Mouse (Mus musculus): Measurements from ENCODE around the gene Nbea. TPM values are rescaled to one million over a fixed set of nuclear protein-coding genes. Genes with fewer than 3 reads are reported as not detected.

Nbea gene
- total RNA-seq, 2 experiments from 2014 or later = 17.1 to 21.5 TPM

DNA sequence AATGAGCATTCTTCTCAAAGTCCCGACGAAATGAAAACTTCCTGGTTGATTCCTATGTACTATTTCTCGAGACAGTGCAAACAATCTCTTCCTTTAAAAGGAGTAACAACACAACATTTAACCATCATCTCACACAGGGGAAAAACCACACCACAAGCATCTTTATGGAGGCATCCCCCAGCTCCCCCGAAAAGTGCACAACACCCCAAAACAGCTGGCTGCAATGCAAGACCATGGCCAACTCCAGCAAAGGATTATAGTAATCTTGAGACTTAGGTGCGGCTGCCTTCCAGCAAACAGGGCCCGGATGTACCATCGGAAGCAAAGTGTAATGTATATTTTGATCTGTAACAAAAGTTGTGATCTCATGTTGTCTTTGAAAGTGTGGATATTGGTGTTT is 399.4 kb downstream of the Nbea start:
- no peak for DNase-seq (ENCODE audit: low spot score in 2 of 2)

DNA sequence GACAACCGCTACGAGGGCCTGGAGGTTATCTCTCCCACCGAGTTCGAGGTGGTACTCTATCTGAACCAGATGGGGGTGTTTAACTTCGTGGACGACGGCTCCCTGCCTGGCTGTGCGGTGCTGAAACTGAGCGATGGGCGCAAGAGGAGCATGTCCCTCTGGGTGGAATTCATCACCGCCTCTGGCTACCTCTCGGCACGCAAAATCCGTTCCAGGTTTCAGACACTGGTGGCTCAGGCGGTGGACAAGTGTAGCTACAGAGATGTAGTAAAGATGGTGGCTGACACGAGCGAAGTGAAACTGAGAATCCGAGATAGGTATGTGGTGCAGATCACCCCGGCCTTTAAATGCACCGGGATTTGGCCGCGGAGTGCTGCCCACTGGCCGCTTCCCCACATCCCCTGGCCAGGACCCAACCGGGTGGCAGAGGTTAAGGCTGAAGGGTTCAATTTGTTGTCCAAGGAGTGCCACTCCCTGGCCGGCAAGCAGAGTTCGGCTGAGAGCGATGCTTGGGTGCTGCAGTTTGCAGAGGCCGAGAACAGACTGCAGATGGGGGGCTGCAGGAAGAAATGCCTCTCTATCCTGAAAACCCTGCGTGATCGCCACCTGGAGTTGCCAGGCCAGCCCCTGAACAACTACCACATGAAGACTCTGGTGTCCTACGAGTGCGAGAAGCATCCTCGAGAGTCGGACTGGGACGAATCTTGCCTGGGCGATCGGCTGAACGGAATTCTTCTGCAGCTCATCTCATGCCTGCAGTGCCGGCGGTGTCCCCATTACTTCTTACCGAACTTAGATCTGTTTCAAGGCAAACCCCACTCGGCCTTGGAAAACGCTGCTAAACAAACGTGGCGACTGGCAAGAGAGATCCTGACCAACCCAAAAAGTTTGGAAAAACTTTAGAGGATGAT is 400.1 kb downstream of the Nbea start:
- peak; percentile 42 to 60 for DNase-seq (ENCODE audit: low spot score in 2 of 2)

DNA sequence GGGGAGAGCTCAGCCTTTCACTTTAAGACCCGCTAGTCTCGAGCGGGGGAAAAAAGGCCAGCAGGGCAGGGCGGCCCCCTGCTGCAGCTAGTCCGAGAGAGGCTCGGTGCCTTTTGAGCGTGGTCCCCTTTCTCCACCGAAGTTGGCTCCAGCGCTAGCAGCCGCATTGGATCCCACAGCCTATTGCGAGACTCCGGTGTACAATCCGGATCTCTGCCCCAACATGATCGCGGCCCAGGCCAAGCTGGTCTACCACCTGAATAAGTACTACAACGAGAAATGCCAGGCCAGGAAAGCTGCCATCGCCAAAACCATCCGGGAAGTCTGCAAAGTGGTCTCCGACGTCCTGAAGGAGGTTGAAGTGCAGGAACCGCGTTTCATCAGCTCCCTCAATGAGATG is 400.7 kb downstream of the Nbea start:
- peak; percentile 21 to 59 for DNase-seq (ENCODE audit: low spot score in 2 of 2)

DNA sequence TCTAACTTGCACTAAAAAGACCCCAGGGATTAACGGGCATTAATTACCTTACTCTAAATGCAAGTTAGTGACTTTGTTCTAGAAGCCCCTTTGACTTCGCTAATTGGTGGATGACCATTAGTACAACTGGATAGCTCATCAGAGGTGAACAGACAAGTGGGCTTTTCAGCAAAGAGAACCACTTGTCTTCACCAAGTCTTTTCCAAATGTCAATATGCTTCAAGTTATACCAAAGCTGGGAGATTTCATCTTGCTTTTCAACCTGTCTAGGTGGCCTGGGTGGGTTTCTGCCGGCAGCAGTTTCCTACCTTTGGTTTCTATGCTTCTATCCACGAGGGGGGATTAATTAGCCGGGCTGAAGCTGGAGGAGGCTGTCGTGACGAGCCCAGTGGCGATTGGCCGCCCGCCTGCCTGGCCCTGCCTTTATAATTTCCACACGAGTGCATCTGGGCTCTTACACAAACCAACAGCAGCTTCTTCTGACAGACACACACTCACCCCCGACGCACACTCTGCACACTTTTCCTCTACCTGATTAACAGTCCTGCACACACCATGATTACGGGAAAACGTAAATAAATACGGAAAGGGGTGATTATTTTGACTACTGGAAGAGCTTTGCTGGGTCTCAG is 401.3 kb downstream of the Nbea start, which contains the start of gene Mab21l1:
Gene Mab21l1 (plus strand): TSS at position 455 of the 632 bp plus-strand sequence.
- peak; percentile 67 to 84 for DNase-seq (ENCODE audit: low spot score in 2 of 2)

DNA sequence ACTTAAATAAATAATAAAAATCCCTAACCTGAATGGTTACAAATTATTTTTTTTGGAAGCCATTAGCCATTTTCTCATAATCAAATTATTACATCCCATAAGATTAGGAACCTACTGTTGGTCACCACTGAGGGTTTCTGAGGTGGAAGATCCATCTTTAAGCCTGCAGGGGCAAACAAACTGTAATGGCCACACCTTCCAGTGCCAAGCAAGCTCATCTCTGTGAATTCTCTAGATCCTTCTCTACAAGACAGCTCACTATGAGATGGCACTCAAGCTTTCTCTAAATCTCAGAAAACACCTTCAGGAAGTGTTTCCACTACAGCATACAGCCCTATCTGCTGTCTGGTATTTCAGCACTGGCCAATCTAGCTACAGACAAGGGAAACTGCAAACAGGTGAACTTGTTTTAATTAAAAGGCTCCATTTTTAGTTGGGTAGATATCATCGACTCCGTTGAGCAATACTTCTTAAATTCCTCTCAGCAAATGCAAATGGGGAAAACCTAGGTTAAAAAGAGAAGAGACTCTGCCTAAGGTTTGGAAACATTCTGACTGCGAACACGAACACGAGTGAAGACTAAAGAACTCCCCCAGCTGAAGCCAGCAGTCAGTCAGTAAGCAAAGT is 402.0 kb downstream of the Nbea start:
- no peak for DNase-seq (ENCODE audit: low spot score in 2 of 2)

DNA sequence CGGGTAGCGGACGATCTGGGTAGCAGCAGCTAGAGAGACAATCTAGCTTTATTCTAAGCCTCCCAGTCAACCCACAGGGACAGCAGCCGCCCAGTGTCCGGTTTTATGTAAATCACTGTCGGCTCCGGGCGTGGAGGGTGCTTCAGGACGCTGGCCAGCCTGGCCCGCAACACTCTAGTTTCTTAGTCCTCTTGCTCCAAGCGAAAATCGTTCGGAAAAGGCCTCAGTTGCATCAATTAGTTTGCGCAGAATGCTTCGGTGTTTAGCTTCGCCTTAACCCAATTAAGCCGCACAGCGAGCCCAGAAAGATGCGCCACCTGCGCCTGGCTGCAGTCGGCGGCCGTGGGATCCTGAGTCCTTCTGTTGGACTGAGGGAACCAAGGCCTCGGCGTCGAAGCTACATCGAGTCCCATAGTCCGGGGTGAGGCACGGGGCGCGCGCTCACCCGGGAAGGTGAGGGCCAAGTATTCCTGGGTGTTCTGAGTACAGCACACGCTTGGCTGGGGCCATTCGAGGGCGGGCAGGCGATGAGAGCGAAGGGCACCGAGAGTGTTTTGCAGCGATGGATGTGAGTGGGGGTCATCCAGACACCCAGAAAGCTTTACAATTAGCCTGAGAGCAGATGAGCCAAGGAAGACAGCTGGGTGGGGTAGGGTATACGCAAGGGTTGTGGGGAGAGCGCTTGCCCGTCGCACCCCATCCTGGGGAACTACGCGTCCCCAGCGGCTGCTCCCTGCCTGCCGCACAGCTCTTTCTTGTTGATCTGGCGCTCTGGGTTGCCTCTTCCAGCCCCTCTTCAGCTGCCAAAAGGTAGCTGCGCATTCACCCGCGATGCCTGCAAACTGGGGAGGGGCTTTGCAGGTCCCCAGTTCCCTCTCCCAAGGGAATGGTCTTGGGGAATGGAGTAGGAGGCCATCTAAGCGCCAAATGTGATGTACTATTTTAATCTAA is 403.1 kb downstream of the Nbea start:
- DNase-seq (ENCODE audit: low spot score in 2 of 2) = peak; percentile 22 to 52

DNA sequence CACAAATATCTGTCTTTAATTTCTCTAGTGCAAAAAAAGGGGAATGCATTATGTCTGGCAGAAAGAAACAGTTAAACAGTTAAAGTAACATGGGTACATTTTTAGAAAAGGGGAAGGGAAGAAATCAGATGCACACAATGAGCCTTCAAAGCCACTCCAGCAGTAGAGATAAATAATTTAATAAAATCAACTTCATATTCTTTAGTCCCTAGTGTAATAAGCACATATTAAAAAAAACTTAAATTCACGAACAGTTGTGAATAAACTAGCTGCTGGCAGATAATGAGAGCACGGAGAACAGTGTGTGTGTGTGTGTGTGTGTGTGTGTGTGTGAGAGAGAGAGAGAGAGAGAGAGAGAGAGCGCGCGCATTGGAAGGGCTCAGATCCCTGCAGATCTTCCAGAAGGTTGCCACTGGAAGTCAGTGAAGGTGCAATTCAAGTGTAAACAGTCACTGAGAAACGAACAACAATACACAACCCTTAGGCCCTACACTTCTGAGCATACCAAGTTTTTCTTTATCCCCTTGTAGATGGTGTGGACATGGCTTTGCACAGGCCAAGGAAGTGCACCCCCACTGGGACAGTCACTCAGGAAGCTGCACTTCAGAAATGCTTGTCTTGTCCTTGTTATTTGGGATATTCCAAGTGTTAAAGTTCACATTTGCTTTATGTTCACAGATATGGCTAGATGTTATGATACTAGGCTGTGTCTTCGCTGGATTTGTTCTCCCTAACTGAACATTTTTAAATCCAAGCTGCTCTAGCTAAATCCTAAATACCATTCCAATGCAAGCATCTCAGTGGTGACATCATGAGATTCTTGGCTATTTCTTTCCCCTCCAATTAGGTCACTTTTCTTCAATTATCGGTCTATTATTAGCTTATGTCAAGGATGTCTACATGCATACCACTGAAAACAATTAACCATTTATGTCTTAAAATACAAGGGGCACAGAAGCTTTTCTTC is 404.5 kb downstream of the Nbea start:
- DNase-seq (ENCODE audit: low spot score in 2 of 2) = no peak

DNA sequence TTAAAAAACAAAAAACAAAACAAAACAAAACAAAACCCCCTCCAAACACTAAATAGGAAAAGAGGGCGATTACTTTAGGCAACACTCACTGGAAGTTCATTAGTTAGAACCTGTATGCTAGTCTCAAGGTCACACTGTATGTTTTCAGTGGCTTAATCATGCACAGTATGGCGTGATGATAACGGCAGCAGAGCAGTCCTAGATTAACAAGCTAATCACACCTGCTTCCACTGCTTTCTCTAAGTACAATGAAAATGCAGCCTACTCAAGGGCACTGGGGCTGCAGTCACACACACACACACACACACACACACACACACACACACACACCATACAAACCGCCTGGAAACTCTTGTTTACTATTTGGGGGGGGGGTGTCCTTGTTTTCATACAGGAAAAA is 406.0 kb downstream of the Nbea start:
- DNase-seq (ENCODE audit: low spot score in 2 of 2) = no peak

DNA sequence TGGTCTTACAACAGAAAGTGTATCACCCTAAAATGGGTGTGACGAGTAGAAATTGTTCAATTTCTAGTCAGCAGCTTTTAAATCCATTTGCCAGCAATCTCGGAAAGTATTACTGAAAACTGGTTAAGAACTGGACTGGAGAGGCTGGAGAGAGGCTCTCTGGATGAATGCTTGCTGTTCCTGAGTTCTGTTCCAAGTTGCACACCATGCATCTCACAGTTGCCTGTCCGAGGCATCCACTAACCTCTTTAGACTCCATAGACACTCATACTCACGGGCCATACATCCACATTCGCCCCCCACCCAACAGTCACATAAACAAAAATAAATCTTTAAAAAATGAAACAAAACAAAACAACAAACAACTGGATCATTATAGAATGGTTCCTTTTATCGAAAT is 407.7 kb downstream of the Nbea start:
- DNase-seq (ENCODE audit: low spot score in 2 of 2) = no peak

DNA sequence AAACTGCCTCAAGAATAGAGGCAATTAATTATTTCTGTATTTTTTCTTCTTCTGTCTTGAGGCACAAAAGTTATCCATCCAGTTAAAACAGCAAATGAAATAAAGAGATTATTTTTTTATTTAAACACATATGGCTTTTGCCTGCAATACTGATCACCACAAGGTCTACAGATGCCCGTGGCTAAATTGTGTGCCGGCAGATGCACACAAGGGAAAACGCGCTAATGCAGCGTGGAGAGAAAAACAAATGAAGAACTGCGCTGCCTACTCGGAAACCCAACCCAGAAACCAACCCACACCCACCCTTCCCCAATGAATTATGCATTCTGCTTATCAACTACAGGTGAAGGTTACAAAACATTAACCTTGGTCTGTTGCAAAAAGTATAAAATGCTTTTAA is 408.3 kb downstream of the Nbea start:
- no peak for DNase-seq (ENCODE audit: low spot score in 2 of 2)

DNA sequence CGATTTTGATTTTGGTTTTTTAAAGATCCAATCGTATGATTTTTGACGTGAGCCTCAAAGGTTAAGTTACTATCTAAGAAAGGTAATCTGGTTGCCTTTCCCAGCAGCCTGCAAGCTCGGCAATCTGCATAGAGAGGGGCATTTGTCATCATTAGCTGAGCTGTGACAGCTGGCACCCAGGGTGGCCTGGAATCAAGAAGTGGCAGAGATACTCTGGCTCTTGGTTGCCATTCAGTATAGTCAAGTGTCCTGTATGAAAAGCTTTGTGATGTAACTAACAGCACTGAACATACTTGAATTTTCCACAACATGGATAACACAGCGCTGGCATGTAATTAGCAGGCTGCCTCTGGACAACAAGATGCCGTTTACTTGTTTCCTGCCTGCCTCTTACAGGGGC is 409.3 kb downstream of the Nbea start:
- no peak for DNase-seq (ENCODE audit: low spot score in 2 of 2)

DNA sequence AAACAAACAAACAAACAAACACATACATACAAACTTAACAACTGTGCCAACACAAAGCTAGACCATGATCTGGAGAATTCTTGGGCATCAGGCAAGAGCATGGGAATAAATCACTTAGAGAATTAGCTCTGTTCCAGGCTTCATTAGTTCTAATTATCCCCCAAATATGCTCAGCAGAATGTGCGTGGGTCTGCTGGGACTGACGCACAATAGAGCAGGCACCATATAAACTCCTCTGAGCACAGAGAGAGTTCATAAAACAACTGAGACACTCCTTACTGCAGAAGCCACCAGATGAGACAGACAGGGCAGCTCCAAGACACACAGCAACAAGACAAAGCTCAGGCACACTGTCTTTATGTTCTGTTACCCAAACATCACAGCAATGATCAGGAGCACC is 414.2 kb downstream of the Nbea start:
- DNase-seq (ENCODE audit: low spot score in 2 of 2) = no peak

DNA sequence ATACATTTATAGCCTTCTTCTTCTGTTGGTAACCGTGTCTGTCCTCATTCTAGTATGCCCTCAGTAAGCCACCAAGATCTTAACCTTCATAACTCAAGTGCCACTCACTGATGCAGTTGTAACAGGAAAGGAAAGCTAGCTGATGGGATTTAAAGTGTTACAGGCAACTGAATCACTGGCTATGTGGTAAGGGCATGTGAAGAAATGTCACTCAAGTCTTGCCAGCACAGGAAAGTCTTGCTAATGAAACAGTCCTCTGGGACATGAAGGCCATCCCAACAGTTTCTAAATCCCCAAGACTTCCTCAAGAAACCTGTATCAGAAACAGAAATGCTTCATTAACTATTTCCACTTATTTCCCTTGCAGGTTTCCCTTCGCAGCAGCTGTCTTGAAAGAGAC is 414.8 kb downstream of the Nbea start:
- DNase-seq (ENCODE audit: low spot score in 2 of 2) = no peak

DNA sequence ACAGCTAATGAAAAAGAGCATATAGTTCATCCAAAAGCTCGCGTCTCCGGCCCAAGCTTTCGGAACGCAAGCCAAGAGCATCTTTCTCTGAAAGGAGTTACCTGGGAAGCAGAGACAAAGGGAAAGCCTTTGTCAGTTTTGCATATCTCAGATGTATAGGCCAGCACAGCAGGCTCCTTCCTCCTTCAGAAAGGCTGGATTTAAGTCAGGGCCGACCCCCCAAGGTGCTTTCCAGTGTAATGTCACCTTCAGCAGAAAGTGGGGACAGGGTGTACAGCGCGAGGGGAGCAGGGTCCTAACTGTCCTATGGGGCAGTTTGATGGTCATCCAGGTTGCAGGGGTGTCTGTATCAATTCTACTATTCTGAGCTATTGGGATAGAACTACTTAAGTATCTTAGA is 419.9 kb downstream of the Nbea start:
- no peak for DNase-seq (ENCODE audit: low spot score in 2 of 2)

DNA sequence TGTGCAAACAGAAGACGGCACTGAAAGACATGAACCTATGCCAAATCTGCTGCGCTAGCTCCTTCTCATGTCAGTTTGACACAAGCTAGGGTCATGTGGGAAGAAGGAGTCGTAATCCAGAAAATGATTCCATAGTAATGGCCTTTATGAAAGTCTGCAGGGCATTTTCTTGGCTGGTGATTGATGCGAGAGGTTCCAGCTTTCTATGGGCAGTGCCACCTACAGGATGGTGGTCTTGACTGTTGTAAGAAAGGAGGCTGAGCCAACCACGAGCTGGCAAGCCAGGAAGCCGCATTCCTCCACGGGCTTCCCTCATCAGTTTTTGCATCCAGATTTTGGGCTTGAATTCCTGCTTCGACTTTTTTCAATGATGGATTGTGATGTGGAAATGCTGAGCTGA is 425.2 kb downstream of the Nbea start:
- DNase-seq (ENCODE audit: low spot score in 2 of 2) = peak in 1 of 2 experiments; percentile 23

DNA sequence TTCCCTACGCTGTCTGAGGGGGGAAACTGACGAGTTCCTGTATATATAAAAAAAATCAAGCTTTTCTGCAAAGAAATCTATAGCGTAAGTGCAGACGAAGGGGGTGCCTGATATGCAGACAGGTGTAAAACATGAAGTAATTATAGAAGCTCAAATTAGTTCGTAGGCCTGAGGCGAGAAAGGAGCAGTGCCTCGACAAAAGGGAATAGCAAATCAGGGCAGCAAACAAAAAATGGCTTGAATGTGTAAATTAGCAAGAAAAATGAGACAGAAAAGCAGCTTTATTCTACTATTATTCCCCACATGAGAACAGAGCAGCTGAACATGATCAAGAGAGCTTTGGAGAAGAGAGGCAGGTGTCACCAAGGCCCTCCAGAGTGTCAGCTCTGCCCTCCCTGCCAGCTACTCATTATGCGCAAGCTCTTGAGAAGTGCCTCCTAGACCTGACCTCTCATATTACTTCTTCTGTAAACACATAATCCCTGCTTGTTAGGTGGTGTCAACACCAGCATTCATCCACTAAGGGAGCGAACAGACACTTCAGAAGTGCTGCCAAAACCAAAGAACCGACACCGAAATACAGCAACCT is 426.8 kb downstream of the Nbea start:
- DNase-seq (ENCODE audit: low spot score in 2 of 2) = no peak

DNA sequence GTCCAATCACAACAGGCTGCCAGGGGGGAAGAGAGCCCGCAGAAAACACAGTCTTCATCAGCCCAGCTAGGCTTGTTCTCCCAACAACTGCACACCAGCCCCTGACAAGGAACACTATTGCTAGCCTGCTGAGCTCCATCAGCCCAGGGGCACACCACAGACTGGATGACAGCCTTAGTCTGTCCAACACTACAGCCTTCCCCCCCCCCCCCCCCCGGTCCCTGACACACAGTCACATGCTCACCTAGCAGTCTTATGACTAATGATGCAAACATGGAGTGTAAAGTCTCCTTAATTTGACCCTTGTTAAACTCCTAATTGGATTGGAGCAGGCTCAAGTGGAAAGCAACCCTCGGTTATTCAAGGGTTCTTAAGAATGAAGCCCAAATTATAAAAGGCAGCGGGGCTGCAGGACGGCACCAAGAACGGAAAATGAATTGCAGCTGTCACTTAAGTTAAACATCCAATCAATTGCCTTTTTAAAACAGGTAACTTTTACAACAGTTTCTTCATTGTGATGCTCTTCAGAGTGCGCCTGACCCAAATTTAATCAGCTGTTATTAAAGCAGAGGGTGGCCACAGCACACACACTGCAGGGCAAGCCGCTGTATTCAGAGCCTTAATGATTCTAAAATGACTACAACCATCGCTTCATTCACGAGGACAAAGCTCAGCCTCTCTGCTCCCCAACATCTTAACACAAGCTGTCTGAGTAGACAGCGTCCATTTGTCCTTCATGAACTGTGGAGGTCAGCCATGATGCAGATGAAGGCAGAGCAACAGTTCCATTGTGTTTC is 427.5 kb downstream of the Nbea start:
- no peak for DNase-seq (ENCODE audit: low spot score in 2 of 2)

DNA sequence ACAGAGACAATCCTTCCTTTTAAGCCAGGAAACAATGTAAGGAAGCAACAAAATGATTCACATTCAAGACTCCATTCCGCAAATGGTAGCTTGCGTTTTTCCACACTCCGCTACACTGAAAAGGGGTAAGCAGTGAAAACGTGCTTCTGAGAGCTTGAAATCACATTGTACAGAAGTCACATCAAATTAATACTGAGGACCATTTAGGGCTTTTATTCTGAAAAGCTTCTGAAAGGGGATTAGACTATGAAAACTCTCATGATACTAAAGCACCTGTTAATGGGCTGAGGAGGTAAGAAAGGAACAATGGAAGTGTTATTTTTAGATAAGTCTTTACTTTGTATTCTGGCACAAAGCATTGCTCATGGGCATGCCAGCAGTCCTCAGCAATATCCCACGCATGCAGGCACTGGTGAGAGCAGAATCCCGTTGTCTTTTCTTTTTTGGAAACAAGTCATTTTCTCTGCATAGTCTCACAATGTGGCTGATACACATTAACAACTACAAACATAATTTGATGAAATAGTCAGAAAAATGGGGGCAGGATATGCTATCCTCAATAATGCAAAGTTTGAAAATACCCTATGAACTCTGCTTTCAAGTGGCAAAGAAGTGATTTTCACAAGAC is 428.4 kb downstream of the Nbea start:
- DNase-seq (ENCODE audit: low spot score in 2 of 2) = no peak
